Mouse (Mus musculus): ENCODE results near the gene Grip1. TPM values are rescaled to one million over a fixed set of nuclear protein-coding genes. Genes with fewer than 3 reads are reported as not detected.

The Grip1 gene
- polyA plus RNA-seq, 1 experiment from 2014 or later = 3.2 TPM

DNA sequence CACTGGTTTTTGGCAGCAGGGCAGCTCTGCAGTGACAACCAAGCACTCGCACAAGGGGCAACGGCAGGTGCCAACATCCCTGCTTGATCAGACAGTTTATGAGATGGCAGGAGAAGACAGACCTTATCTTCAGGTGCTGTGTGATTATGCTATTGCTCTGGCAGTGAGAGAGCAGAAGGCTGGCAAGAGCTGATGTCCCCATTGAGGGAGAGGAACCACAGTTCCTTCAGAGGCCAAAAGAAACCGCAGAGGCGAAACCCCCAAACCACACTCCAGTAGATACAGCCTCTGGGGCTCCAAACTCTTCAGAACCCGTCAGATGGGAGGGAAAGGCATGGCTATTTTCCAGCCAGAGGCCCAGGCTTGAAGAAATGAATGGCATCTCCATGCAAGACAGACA lies 932 bp upstream of the Grip1 start:
- no peaks in the 10 kb centered on the region for H3K36me3 ChIP-seq (ENCODE audit: control insufficient read depth, insufficient read depth, low read length)
- ATAC-seq (replicated peaks; ENCODE audit: low FRiP score, low TSS enrichment, low read depth) (no peak), DNase-seq (ENCODE audit: low spot score) (no peak)
- no peak overlapping the region for H3K27ac ChIP-seq (ENCODE audit: low read depth)
- peak overlapping the region; percentile 96 for H3K4me2 ChIP-seq (ENCODE audit: low read length)
- 51% methylated on average over 5 of the region's 5 CpGs for WGBS
- no peaks in the 10 kb centered on the region for H3K9me3 ChIP-seq (ENCODE audit: control insufficient read depth, low read length)
- H3K4me1 ChIP-seq (replicated peaks; ENCODE audit: control insufficient read depth, insufficient read depth, low read length) = peaks cover 8% of the 10 kb centered on the region; the same call in 1 of the 2 replicates
- peak overlapping the region; percentile 63; the same call in 1 of the 2 replicates for H3K4me3 ChIP-seq (ENCODE audit: low read depth, low read length)
- H3K27me3 ChIP-seq (replicated peaks; ENCODE audit: control insufficient read depth, insufficient read depth, low read length) = no peaks in the 10 kb centered on the region
- H3K9ac ChIP-seq (ENCODE audit: low read length) = no peak overlapping the region

DNA sequence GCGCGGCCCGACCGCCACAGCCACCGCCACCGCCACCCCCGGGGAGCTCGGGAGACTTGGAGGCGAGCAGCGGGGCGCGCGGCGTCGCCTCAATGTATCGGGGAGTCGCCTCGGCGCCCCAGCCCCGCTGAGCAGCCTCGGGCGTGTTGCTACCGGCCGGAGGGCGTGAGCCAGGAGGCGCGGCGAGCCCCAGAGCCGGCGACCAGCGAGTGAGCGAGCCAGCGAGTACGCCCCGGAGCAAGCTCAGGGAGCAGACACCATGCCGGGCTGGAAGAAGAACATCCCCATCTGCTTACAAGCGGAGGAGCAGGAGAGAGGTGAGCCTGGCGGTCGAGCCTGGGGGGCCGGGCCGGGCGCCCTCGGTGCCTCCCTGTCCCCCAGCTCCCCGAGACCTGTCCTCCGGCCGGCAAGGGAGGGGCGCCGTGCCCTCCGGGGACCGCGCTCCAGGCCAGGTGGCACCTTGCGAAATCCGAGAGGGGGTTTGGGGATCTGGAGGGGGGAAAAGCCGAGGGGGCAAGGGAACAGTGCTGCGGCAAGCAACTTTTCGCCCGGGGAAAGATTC lies 557 bp downstream of the Grip1 start:
- peak overlapping the region; percentile 96 for H3K4me2 ChIP-seq (ENCODE audit: low read length)
- no peaks in the 10 kb centered on the region for H3K36me3 ChIP-seq (ENCODE audit: control insufficient read depth, insufficient read depth, low read length)
- no peak for DNase-seq (ENCODE audit: low spot score)
- ATAC-seq (replicated peaks; ENCODE audit: low FRiP score, low TSS enrichment, low read depth) = peak; percentile 72
- H3K27me3 ChIP-seq (replicated peaks; ENCODE audit: control insufficient read depth, insufficient read depth, low read length) = no peaks in the 10 kb centered on the region
- no peaks in the 10 kb centered on the region for H3K9me3 ChIP-seq (ENCODE audit: control insufficient read depth, low read length)
- peaks cover 8% of the 10 kb centered on the region; the same call in 1 of the 2 replicates for H3K4me1 ChIP-seq (replicated peaks; ENCODE audit: control insufficient read depth, insufficient read depth, low read length)
- peak overlapping the region; percentile 63 for H3K4me3 ChIP-seq (ENCODE audit: low read depth, low read length)
- peak overlapping the region; percentile 70 for H3K27ac ChIP-seq (ENCODE audit: low read depth)
- peak overlapping the region; percentile 68 for H3K9ac ChIP-seq (ENCODE audit: low read length)
- WGBS = under 1% methylated on average over 45 of the region's 57 CpGs

DNA sequence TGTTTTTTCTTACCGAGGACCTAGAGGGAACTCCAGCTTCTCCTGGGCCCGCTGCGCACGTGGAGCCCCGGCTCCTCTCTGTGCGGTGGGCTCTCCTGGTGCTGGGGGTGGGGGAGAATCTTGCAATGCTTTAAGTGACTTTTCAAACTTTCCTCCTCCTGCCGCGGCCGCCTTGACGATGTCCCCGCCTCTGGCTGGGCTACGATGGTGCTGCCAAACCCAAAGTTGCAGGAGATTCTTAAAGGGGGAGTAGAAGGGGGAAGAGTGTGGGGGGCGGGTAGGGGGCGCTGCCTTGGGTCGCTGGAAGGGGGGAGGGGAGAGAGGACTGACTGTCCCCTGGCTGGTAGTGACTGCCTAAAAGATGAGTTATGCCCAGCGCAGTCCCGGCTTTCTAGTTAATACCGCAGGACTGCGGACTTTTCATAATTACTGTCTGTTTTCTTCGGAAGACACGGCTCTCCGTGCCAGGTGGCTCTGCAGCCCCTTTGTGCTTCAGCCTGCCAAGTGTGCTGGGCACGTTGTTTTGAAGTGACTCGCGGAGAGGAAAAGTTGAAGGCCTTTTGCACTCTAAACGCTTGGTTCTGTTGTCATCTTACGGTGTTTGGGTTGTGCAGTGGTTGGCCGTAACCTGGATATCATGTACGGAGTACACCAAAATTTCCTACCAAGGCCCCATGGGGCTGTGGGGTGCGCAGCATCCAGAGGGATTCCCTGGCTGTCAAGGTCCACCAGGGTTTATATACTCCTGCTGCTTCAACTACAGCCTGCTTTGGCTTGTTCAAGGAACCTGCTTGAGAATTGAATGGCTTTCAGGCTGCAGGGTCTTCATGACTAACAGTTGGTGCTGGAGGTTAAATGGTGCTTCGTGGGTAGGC lies 1.3 kb downstream of the Grip1 start:
- Histone ChIP-seq H3K4me2 (ENCODE audit: low read length) (peak overlapping the region; percentile 96), H3K27me3 (replicated peaks; ENCODE audit: control insufficient read depth, insufficient read depth, low read length) (no peaks in the 10 kb centered on the region), H3K4me3 (ENCODE audit: low read depth, low read length) (peak overlapping the region; percentile 63), H3K4me1 (replicated peaks; ENCODE audit: control insufficient read depth, insufficient read depth, low read length) (peaks cover 8% of the 10 kb centered on the region; the same call in 1 of the 2 replicates), H3K27ac (ENCODE audit: low read depth) (0 out of 2 replicates have a peak overlapping the region, but pooled peaks have one; percentile 70), H3K9ac (ENCODE audit: low read length) (peak overlapping the region; percentile 68), H3K9me3 (ENCODE audit: control insufficient read depth, low read length) (no peaks in the 10 kb centered on the region), H3K36me3 (ENCODE audit: control insufficient read depth, insufficient read depth, low read length) (no peaks in the 10 kb centered on the region)
- WGBS = under 1% methylated on average over 31 of the region's 31 CpGs
- DNase-seq (ENCODE audit: low spot score) (peak; percentile 63), ATAC-seq (replicated peaks; ENCODE audit: low FRiP score, low TSS enrichment, low read depth) (peak; percentile 17; the same call in 1 of the 2 replicates)

DNA sequence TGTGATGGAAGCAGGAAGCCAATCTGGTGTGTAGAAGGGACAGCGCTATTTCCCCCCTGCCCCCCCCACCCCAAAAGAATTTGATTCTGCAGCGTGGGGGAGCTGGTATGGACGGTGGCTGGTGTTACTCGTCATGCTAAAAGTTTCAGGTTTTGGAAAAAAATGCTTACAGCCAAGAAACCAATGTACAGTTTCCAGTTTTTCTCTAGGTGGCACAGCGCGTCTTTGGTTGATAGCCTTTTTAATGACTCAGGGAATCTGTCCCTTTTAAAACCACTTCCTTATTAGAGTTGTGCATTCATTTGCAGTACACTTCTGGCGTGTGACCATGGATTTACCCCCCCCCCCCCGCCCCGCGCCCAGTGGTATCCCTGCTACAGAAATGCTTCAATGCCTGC lies 1.9 kb downstream of the Grip1 start:
- WGBS = 23% methylated on average over 10 of the region's 10 CpGs

DNA sequence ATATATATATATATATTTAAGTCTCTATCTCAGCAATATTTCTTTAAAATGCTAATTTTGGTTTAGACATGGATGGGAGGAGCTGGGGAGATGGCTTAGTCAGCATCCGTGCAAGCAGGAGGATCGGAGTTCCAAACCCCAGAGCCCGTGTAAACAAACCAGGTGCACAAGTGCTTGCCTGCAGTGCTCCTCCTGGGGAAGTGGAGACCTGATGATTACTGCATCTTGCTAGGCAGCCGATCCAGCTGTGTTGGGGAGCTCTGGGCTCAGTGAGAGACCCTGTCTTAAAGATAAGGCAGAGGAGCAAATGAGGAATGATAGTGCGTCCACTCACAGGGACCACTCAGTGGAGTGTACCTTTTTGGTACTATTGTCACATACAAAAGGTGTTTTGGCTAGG lies 3.5 kb downstream of the Grip1 start:
- Histone ChIP-seq H3K9ac (ENCODE audit: low read length) (no peak overlapping the region), H3K9me3 (ENCODE audit: control insufficient read depth, low read length) (no peaks in the 10 kb centered on the region), H3K27me3 (replicated peaks; ENCODE audit: control insufficient read depth, insufficient read depth, low read length) (no peaks in the 10 kb centered on the region), H3K4me1 (replicated peaks; ENCODE audit: control insufficient read depth, insufficient read depth, low read length) (peaks cover 8% of the 10 kb centered on the region; the same call in 1 of the 2 replicates), H3K36me3 (ENCODE audit: control insufficient read depth, insufficient read depth, low read length) (no peaks in the 10 kb centered on the region), H3K4me2 (ENCODE audit: low read length) (no peak overlapping the region), H3K27ac (ENCODE audit: low read depth) (no peak overlapping the region), H3K4me3 (ENCODE audit: low read depth, low read length) (no peak overlapping the region)
- DNase-seq (ENCODE audit: low spot score) = no peak
- ATAC-seq (replicated peaks; ENCODE audit: low FRiP score, low TSS enrichment, low read depth) = no peak
- WGBS = 85% methylated on average over 5 of the region's 5 CpGs

More for the DNA sequence above, 1.9 kb downstream of the Grip1 start:
- H3K4me3 ChIP-seq (ENCODE audit: low read depth, low read length) = peak overlapping the region; percentile 63
- no peak overlapping the region for H3K27ac ChIP-seq (ENCODE audit: low read depth)
- H3K36me3 ChIP-seq (ENCODE audit: control insufficient read depth, insufficient read depth, low read length) = no peaks in the 10 kb centered on the region
- peaks cover 8% of the 10 kb centered on the region; the same call in 1 of the 2 replicates for H3K4me1 ChIP-seq (replicated peaks; ENCODE audit: control insufficient read depth, insufficient read depth, low read length)
- H3K9ac ChIP-seq (ENCODE audit: low read length) = no peak overlapping the region
- no peaks in the 10 kb centered on the region for H3K9me3 ChIP-seq (ENCODE audit: control insufficient read depth, low read length)
- ATAC-seq (replicated peaks; ENCODE audit: low FRiP score, low TSS enrichment, low read depth) = no peak
- H3K27me3 ChIP-seq (replicated peaks; ENCODE audit: control insufficient read depth, insufficient read depth, low read length) = no peaks in the 10 kb centered on the region
- peak overlapping the region; percentile 96 for H3K4me2 ChIP-seq (ENCODE audit: low read length)
- DNase-seq (ENCODE audit: low spot score) = no peak

DNA sequence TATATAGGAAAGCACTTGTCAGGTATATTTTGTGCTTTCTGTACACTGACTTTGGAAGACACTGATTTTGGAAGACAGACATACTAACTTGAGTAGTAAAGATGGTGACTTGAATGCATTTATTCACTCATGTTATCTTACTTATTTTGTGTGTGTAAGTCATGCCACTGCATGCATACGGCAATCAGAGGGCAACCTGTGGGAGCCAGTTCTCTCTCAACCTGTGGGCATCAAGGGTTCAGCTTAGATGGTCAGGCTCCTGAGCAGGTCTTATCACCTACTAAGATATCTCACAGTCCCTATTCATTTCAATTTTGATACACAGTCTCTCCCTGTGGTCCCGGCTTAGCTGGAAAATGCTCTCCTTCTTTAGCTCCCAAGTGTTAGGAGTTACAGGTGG lies 5.4 kb downstream of the Grip1 start:
- no peak overlapping the region for H3K27ac ChIP-seq (ENCODE audit: low read depth)
- no peak for ATAC-seq (replicated peaks; ENCODE audit: low FRiP score, low TSS enrichment, low read depth)

DNA sequence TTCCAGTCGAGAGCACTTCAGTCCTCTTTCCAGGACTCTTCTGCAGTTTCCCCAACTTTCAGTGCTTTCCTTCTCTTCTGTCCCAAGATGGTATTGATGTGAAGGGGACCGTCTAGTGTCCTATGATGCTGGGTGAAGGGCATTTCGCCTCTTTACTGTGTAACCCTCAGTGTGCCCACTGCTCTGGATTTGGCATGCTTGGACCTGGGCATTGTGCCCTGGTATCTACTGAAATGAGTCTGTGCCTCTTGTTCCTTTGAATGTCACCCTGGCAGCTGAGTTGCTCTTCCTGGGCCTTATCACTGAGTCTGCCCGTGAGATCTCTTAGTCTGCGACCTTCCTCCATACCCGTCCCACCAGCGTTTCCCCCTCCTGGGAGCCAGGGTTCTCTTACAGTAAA lies 9.7 kb downstream of the Grip1 start:
- ATAC-seq (replicated peaks; ENCODE audit: low FRiP score, low TSS enrichment, low read depth) (no peak), DNase-seq (ENCODE audit: low spot score) (no peak)
- no peaks in the 10 kb centered on the region for H3K36me3 ChIP-seq (ENCODE audit: control insufficient read depth, insufficient read depth, low read length)
- H3K27ac ChIP-seq (ENCODE audit: low read depth) = no peak overlapping the region
- no peaks in the 10 kb centered on the region for H3K4me1 ChIP-seq (replicated peaks; ENCODE audit: control insufficient read depth, insufficient read depth, low read length)
- H3K4me2 ChIP-seq (ENCODE audit: low read length) = no peak overlapping the region
- WGBS = 81% methylated on average over 7 of the region's 7 CpGs
- no peak overlapping the region for H3K4me3 ChIP-seq (ENCODE audit: low read depth, low read length)
- no peaks in the 10 kb centered on the region for H3K9me3 ChIP-seq (ENCODE audit: control insufficient read depth, low read length)
- H3K27me3 ChIP-seq (replicated peaks; ENCODE audit: control insufficient read depth, insufficient read depth, low read length) = no peaks in the 10 kb centered on the region
- no peak overlapping the region for H3K9ac ChIP-seq (ENCODE audit: low read length)

More for the DNA sequence above, 5.4 kb downstream of the Grip1 start:
- H3K4me1 ChIP-seq (replicated peaks; ENCODE audit: control insufficient read depth, insufficient read depth, low read length) = peaks cover 8% of the 10 kb centered on the region; the same call in 1 of the 2 replicates
- DNase-seq (ENCODE audit: low spot score) = no peak
- no peak overlapping the region for H3K4me2 ChIP-seq (ENCODE audit: low read length)
- WGBS = 83% methylated on average over 2 of the region's 2 CpGs
- no peaks in the 10 kb centered on the region for H3K9me3 ChIP-seq (ENCODE audit: control insufficient read depth, low read length)
- no peak overlapping the region for H3K9ac ChIP-seq (ENCODE audit: low read length)
- H3K4me3 ChIP-seq (ENCODE audit: low read depth, low read length) = no peak overlapping the region
- no peaks in the 10 kb centered on the region for H3K27me3 ChIP-seq (replicated peaks; ENCODE audit: control insufficient read depth, insufficient read depth, low read length)
- no peaks in the 10 kb centered on the region for H3K36me3 ChIP-seq (ENCODE audit: control insufficient read depth, insufficient read depth, low read length)

DNA sequence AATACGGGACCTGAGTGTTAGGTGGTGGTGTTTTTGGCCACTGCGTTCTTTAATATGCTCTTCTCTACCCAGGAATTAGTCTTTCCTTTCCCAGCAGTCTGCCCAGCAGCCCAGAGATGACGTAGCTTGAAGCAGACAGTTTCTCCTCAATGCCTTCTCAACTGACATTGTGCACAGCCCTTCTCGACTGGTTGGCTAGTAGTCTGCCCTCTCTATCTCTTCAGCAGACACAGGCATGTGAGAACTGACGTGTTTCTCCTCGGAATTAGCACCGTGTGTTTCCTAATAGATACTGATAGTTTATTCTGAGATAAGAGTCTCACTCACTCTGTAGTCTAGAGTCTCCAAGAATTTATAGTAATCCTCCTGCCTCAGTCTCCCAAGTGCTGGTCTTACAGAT lies 10.2 kb downstream of the Grip1 start:
- WGBS = 54% methylated on average over 7 of the region's 7 CpGs

More for the DNA sequence above, 10.2 kb downstream of the Grip1 start:
- H3K27me3 ChIP-seq (replicated peaks; ENCODE audit: control insufficient read depth, insufficient read depth, low read length) = no peaks in the 10 kb centered on the region
- no peaks in the 10 kb centered on the region for H3K36me3 ChIP-seq (ENCODE audit: control insufficient read depth, insufficient read depth, low read length)
- no peaks in the 10 kb centered on the region for H3K4me1 ChIP-seq (replicated peaks; ENCODE audit: control insufficient read depth, insufficient read depth, low read length)
- no peak overlapping the region for H3K9ac ChIP-seq (ENCODE audit: low read length)
- no peaks in the 10 kb centered on the region for H3K9me3 ChIP-seq (ENCODE audit: control insufficient read depth, low read length)
- ATAC-seq (replicated peaks; ENCODE audit: low FRiP score, low TSS enrichment, low read depth) (no peak), DNase-seq (ENCODE audit: low spot score) (no peak)
- H3K27ac ChIP-seq (ENCODE audit: low read depth) = no peak overlapping the region
- no peak overlapping the region for H3K4me3 ChIP-seq (ENCODE audit: low read depth, low read length)
- H3K4me2 ChIP-seq (ENCODE audit: low read length) = no peak overlapping the region

All from intestine, embryonic 14.5 days (tissue).